Mouse (Mus musculus): Measurements from ENCODE around the gene Gm3952.

Gene Gm3952

GRCm38 (mm10) chr8:128798594-128798993 lies at the start of gene Gm3952:
Gene Gm3952, minus strand, starts transcription at chr8:128798694.
- no peak for DNase-seq (ENCODE audit: low spot score)

DNA sequence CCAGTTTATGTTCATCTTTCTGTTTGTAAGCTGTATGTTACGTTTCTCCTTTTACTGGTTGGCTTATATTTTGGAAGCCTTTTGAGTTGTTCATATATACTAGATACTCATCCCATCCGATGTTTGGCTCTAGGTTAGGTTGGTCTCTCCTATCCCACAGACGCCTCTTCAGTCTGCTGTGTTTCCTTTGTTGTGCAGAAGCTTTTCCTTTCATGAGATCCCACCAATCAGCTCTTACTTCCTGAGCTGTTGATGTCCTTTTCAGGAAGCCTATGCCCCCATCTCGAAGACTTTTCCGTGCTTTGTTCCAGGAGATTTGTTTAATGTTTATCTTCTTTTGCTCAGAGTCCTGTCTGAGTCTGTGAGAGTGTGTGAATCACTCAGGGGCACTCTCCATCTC lies 45.3 kb upstream of the Gm3952 start:
- DNase-seq (ENCODE audit: low spot score), result no peak

DNA sequence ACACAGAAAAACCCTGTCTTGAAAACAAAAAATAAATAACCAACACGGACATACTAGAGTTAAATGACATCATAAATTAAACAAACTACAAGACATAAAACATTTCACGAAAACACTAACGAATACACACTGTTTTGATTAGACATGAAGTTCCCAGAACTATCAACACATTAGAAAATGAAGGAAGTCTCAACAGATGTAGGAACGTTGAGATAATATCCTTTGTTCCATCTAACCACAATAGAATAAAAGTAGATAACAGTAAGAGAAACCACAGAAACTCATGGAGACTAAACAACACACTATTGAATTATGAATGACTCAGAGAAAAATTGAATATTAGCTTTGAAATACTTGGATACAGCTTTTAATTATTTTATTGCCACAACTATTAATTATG lies 14.0 kb upstream of the Gm3952 start:
- no peak for DNase-seq (ENCODE audit: low spot score)

DNA sequence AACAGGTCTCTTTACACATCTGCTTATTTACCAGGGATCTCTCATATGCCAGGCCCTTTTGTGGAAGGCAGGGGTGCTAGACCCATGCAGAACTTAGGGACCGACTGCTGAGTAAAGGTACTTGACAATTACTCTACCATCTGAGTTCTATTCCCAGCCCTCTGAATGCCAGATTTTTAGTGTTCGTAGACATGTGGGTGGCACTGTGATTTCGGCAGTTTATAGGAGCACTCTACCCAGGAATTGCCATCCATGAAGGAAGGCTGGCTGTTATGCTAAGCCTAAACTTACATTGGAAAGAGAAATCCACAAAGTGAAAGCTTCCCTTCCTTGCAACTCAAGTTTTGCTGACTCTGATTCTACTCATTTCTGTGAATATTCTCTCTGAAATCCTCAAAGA lies 62.8 kb downstream of the Gm3952 start:
- DNase-seq (ENCODE audit: low spot score), result no peak

DNA sequence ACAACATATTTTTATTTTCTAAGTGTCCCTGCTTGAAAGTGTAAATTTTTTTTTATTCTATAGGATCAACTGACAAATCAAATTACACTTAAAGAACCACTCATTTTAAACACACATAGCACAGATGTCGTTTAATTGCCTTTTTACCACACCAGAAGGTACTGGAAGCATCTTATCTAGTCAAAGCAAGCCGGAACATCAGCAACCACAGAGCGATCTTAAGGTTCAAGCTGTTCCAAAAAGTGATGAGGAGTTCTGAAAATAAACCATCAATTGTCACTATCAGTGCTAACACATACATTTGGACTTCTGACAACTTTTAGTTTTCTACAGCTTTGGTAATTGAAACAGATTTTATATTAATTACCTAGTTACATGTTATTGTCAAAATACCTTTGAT lies 64.4 kb downstream of the Gm3952 start:
- no peak for DNase-seq (ENCODE audit: low spot score)

GRCm38 (mm10) chr8:128732254-128732653 lies 66.2 kb downstream of the Gm3952 start:
- DNase-seq (ENCODE audit: low spot score), result no peak

DNA sequence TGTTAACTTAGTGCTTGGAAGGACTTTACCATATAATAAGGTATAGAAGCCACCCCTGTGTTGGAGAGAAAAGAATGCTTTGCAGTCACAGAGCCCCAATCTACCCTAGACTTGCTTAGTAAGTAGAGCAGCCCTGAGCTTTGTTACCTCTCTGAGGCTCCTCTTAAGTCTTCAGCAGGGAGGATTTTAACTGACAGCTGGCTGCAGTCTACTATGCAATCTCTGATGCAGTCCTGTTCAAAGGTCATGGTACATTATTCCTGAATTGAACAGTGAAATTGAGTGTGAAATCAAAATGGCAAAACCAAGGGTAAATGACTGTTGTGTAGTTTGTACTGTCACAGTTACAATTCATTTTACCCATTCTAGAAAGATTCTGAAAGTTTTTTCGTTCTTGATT lies 71.3 kb downstream of the Gm3952 start:
- no peak for DNase-seq (ENCODE audit: low spot score)

DNA sequence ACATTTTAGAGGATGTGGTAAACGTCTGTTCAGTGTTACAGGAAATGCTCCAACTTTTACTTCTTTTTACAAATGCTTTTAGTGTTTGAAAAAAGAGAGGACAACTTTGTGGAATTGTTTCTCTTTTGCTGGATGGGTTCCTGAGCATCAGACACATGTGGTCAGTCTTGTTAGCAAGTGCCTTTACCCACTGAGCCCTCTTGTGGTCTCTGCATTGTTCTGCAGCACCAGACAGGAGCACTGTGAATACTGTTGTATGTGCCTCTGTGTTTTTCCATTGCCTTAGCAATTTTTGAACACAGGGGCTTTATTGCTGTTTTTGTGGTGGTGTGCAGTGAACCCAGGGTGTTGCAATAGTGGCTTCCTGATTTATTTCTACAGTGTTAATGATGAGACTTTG lies 73.7 kb downstream of the Gm3952 start:
- no peak for DNase-seq (ENCODE audit: low spot score)

GRCm38 (mm10) chr8:128716184-128716583 lies 82.3 kb downstream of the Gm3952 start:
- no peak for DNase-seq (ENCODE audit: low spot score)

- DNase-seq (ENCODE audit: low spot score), result peak; percentile 69
Observed at GRCm38 (mm10) chr8:128709261-128709660, 89.2 kb downstream of the Gm3952 start.

DNA sequence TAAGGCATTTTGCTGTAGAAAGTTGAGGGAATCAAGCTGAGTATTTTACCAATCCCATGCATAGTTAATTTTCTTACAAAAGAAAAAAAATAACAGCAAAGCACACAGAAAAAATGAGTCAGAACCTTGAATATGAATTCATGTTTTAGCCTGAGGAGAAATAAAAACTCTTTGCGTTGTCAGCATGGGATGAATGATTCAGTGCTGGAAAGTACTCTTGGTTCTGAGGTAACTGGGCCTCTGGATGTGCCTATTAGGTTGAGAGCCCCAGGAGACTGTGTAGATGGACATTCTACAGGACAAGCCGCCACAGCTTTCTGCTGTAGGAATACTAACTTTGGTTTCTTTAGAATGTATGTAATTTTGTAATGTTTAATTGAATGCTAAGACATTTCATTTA lies 93.7 kb downstream of the Gm3952 start:
- no peak for DNase-seq (ENCODE audit: low spot score)

DNA sequence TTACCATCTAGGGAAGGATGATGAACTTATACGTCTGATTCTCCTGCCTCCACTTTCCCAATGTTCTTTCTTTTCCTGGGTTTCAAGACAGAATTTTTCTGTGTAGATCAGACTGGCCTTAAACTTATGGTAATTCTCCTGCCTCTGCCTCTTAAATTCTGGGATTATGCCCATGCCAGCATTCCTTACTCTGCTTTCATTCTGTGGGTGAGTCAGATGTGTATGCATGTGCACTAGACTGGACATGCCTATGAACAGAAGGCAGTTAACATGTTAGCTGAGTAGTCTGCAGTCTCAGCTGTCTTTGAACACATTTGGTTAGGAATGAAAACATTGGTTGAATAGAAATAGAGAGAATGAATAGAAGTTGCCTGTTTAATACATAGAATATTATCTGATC lies 94.1 kb downstream of the Gm3952 start:
- DNase-seq (ENCODE audit: low spot score), result no peak

DNA sequence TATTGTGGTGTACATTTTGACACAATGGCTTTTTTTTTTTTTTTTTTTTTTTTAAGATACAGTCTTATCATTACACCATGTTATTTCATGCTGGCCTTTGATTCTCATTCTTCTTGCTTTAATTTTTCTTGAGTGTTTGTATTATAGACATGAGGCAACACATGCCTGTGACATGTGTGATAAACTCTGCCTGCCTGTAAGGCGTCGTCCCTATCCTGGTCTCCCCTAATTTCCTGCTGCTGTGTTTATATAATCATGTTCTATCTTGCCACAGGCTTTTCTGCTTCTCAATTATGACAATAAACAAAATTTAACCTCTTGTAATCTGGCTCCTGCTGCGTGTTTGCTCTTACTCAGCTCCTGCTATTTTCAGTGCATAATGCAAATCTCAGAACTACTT lies 100.5 kb downstream of the Gm3952 start:
- DNase-seq (ENCODE audit: low spot score), result no peak

DNA sequence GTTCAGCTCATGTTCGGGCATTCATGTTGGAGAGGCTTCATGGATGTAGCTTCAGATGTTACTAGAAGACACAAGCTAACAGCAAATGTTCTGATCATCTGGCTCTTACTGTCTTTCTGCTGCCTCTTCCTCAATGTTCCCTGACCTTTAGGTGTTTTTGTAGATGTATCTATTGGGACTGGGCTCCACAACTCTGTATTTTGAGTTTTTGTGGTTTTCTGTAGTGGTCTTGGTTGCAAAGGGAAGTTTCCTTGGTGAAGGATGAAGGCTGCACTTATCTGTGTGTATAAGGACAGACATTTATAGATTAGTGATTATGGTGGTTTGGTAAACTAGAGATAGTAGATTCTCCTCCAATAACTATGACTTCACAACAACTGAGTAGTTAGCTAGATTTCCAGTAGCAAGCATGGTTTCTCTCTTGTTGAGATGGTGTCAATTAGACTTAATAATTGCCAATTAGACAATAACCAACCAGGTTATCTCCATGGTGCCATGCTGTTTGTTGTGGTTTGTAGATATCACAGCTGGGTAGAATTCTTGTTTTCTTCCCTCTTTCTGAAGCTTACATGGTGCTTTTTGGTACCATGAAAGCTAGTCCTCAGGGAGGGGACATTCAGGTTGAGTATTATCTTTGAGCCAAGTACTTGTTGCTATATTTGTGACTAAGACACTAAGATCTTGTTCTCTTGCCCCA lies 101.6 kb downstream of the Gm3952 start:
- no peak for DNase-seq (ENCODE audit: low spot score)

Measured in ovary, postnatal 14 days (tissue).